Mouse (Mus musculus) MEL (cell line): ENCODE data around the gene Dclre1b. TPM values are rescaled to one million over a fixed set of nuclear protein-coding genes. Genes with fewer than 3 reads are reported as not detected.
A peak's percentile ranks its signal among the peaks of the same experiment; 100 is the strongest.

ENCODE experiments used
- DNase-seq: peaks from one replicate; pipeline ENCODE4 v3.0.0; 2011; ENCODE audit warnings: low read depth, low spot score
- H3K27ac ChIP-seq: 2 replicates; pipeline ENCODE4 v1.5.1; 2012; ENCODE audit warnings: low read depth, mild to moderate bottlenecking, control low read depth, low read length, moderate library complexity; ENCODE audit not compliant: control insufficient read depth
- H3K27me3 ChIP-seq, 2 experiments: fragments of 150-350 bp in 1 of 2; sonication (generic) in 1 of 2; 2 replicates each; pipeline ENCODE4 v1.6.1; 2012; ENCODE audit warnings: low read length in 2 of 2, mild to moderate bottlenecking in 2 of 2, improper control_type of control experiment in 1 of 2, moderate library complexity in 1 of 2; ENCODE audit not compliant: insufficient read depth in 2 of 2, control insufficient read depth in 1 of 2
- H3K36me3 ChIP-seq, 2 experiments: 2 replicates each; pipeline ENCODE4 v1.6.1; 2012 to 2014; ENCODE audit warnings: low read length in 2 of 2, improper control_type of control experiment in 1 of 2, inconsistent platforms in 1 of 2, mild to moderate bottlenecking in 1 of 2; ENCODE audit not compliant: insufficient read depth in 2 of 2, control insufficient read depth in 1 of 2
- H3K4me1 ChIP-seq, 2 experiments: fragments of 150-350 bp in 1 of 2; sonication (generic) in 1 of 2; 2 replicates each; pipeline ENCODE4 v1.6.1; 2012; ENCODE audit warnings: low read length in 2 of 2, improper control_type of control experiment in 1 of 2, mild to moderate bottlenecking in 1 of 2; ENCODE audit not compliant: insufficient read depth in 2 of 2, control insufficient read depth in 1 of 2
- H3K4me3 ChIP-seq, 2 experiments: fragments of 150-350 bp in 1 of 2; sonication (generic) in 1 of 2; 2 replicates each; pipeline ENCODE4 v1.5.1; 2012; ENCODE audit warnings: low read depth in 2 of 2, low read length in 2 of 2, mild to moderate bottlenecking in 2 of 2, moderate library complexity in 2 of 2, control low read depth in 1 of 2, improper control_type of control experiment in 1 of 2; ENCODE audit not compliant: control insufficient read depth in 1 of 2, insufficient read depth in 1 of 2
- H3K79me2 ChIP-seq: 2 replicates; pipeline ENCODE4 v1.6.1; 2012; ENCODE audit warnings: mild to moderate bottlenecking, low read length, moderate library complexity; ENCODE audit not compliant: control insufficient read depth, poor library complexity, insufficient read depth
- H3K9ac ChIP-seq: 2 replicates; pipeline ENCODE4 v1.6.1; 2012; ENCODE audit warnings: low read depth, mild to moderate bottlenecking, control low read depth, low read length, moderate library complexity; ENCODE audit not compliant: control insufficient read depth, poor library complexity, severe bottlenecking
- H3K9me3 ChIP-seq: fragments of 150-350 bp; sonication (generic); replicated peaks from 2 replicates; pipeline ENCODE4 v1.6.1; 2012; ENCODE audit warnings: mild to moderate bottlenecking, low read length, improper control_type of control experiment, moderate library complexity; ENCODE audit not compliant: insufficient read depth
- CHD2 ChIP-seq: IDR thresholded peaks from 2 replicates; pipeline ENCODE4 v1.6.1; 2011; ENCODE audit warnings: low read length, improper control_type of control experiment
- E2F4 ChIP-seq: IDR thresholded peaks from 2 replicates; pipeline ENCODE4 v1.6.1; 2011; ENCODE audit warnings: low read depth, low read length, improper control_type of control experiment, borderline replicate concordance
- ETS1 ChIP-seq: IDR thresholded peaks from 2 replicates; pipeline ENCODE4 v1.6.1; 2012; ENCODE audit warnings: low read depth, mild to moderate bottlenecking, inconsistent platforms, low read length, improper control_type of control experiment, moderate library complexity
- GABPA ChIP-seq: IDR thresholded peaks from 2 replicates; pipeline ENCODE4 v1.6.1; 2012; ENCODE audit warnings: low read depth, mild to moderate bottlenecking, inconsistent platforms, low read length, improper control_type of control experiment, moderate library complexity
- GATA1 ChIP-seq: IDR thresholded peaks from 2 replicates; pipeline ENCODE4 v1.6.1; 2011; ENCODE audit warnings: low read depth, low read length, improper control_type of control experiment
- JUND ChIP-seq: IDR thresholded peaks from 2 replicates; pipeline ENCODE4 v1.6.1; 2011; ENCODE audit warnings: low read depth, mild to moderate bottlenecking, improper control_type of control experiment, low read length
- KAT2A ChIP-seq: conservative IDR thresholded peaks from 2 replicates; pipeline ENCODE4 v1.6.1; 2012; ENCODE audit warnings: low read depth, low read length, improper control_type of control experiment, inconsistent platforms
- MAFK ChIP-seq: IDR thresholded peaks from 2 replicates; pipeline ENCODE4 v1.6.1; 2011; ENCODE audit warnings: low read depth, mild to moderate bottlenecking, low read length, improper control_type of control experiment, borderline replicate concordance
- MAX ChIP-seq: IDR thresholded peaks from 2 replicates; pipeline ENCODE4 v1.6.1; 2011; ENCODE audit warnings: low read length, improper control_type of control experiment
- MAZ ChIP-seq: IDR thresholded peaks from 2 replicates; pipeline ENCODE4 v1.6.1; 2012; ENCODE audit warnings: low read depth, mild to moderate bottlenecking, inconsistent platforms, low read length, improper control_type of control experiment
- MXI1 ChIP-seq: IDR thresholded peaks from 2 replicates; pipeline ENCODE4 v1.6.1; 2011; ENCODE audit warnings: mild to moderate bottlenecking, low read depth, low read length, improper control_type of control experiment
- MYB ChIP-seq: IDR thresholded peaks from 2 replicates; pipeline ENCODE4 v1.6.1; 2011; ENCODE audit warnings: mild to moderate bottlenecking, low read depth, low read length, improper control_type of control experiment
- MYC ChIP-seq: IDR thresholded peaks from 2 replicates; pipeline ENCODE4 v1.6.1; 2011; ENCODE audit warnings: low read depth, mild to moderate bottlenecking, low read length, improper control_type of control experiment, moderate library complexity
- NRF1 ChIP-seq: IDR thresholded peaks from 2 replicates; pipeline ENCODE4 v1.6.1; 2014; ENCODE audit warnings: low read depth, mild to moderate bottlenecking, inconsistent platforms, low read length, improper control_type of control experiment, moderate library complexity; ENCODE audit not compliant: poor library complexity, insufficient read depth, severe bottlenecking
- POLR2A ChIP-seq, 2 experiments: IDR thresholded peaks; 2 replicates each; pipeline ENCODE4 v1.6.1; 2011 to 2012; ENCODE audit warnings: low read length in 2 of 2, mild to moderate bottlenecking in 2 of 2, control low read depth in 1 of 2, improper control_type of control experiment in 1 of 2, low read depth in 1 of 2, moderate library complexity in 1 of 2; ENCODE audit not compliant: control insufficient read depth in 1 of 2, insufficient read depth in 1 of 2, poor library complexity in 1 of 2
- POLR2AphosphoS2 ChIP-seq: IDR thresholded peaks from 2 replicates; pipeline ENCODE4 v1.6.1; 2011; ENCODE audit warnings: low read length, improper control_type of control experiment
- POLR2AphosphoS5 ChIP-seq: IDR thresholded peaks from 2 replicates; pipeline ENCODE4 v1.6.1; 2012; ENCODE audit warnings: low read depth, borderline replicate concordance, mild to moderate bottlenecking, inconsistent platforms, low read length, moderate library complexity, mixed read lengths
- RAD21 ChIP-seq: IDR thresholded peaks from 2 replicates; pipeline ENCODE4 v1.6.1; 2011; ENCODE audit warnings: mild to moderate bottlenecking, low read depth, low read length, improper control_type of control experiment
- RCOR1 ChIP-seq: IDR thresholded peaks from 2 replicates; pipeline ENCODE4 v1.6.1; 2012; ENCODE audit warnings: low read depth, mild to moderate bottlenecking, inconsistent platforms, low read length, improper control_type of control experiment
- SIN3A ChIP-seq: IDR thresholded peaks from 2 replicates; pipeline ENCODE4 v1.6.1; 2012; ENCODE audit warnings: low read length, improper control_type of control experiment, inconsistent platforms
- SMC3 ChIP-seq: IDR thresholded peaks from 2 replicates; pipeline ENCODE4 v1.6.1; 2011; ENCODE audit warnings: low read depth, low read length, improper control_type of control experiment
- TAL1 ChIP-seq: IDR thresholded peaks from 2 replicates; pipeline ENCODE4 v1.6.1; 2012; ENCODE audit warnings: mild to moderate bottlenecking, inconsistent platforms, low read length, moderate library complexity, mixed read lengths
- TCF12 ChIP-seq: IDR thresholded peaks from 2 replicates; pipeline ENCODE4 v1.6.1; 2014; ENCODE audit warnings: low read depth, mild to moderate bottlenecking, inconsistent platforms, low read length, improper control_type of control experiment, moderate library complexity
- UBTF ChIP-seq: IDR thresholded peaks from 2 replicates; pipeline ENCODE4 v1.6.1; 2012; ENCODE audit warnings: low read depth, mild to moderate bottlenecking, inconsistent platforms, low read length, improper control_type of control experiment, moderate library complexity, borderline replicate concordance; ENCODE audit not compliant: insufficient read depth
- USF1 ChIP-seq: IDR thresholded peaks from 2 replicates; pipeline ENCODE4 v1.6.1; 2014; ENCODE audit warnings: low read depth, mild to moderate bottlenecking, inconsistent platforms, low read length, improper control_type of control experiment, moderate library complexity
- ZC3H11A ChIP-seq: IDR thresholded peaks from 2 replicates; pipeline ENCODE4 v1.6.1; 2012; ENCODE audit warnings: low read depth, mild to moderate bottlenecking, inconsistent platforms, low read length, improper control_type of control experiment
- ZKSCAN1 ChIP-seq: IDR thresholded peaks from 2 replicates; pipeline ENCODE4 v1.6.1; 2012; ENCODE audit warnings: low read depth, mild to moderate bottlenecking, inconsistent platforms, low read length, improper control_type of control experiment, moderate library complexity
- ZNF384 ChIP-seq: IDR thresholded peaks from 2 replicates; pipeline ENCODE4 v1.6.1; 2012; ENCODE audit warnings: low read depth, mild to moderate bottlenecking, inconsistent platforms, low read length, improper control_type of control experiment
- polyA plus RNA-seq, 2 experiments: library from polyadenylated mRNA; stranded (reverse) in 1 of 2; unstranded in 1 of 2; fragments of >175 nt in 1 of 2; fragments of >200 nt in 1 of 2; gene quantifications; 2 replicates each; pipeline versions ENCODE4 v1.2.1 to v1.2.4; 2012; ENCODE audit warnings: low replicate concordance in 2 of 2, low read depth in 1 of 2; ENCODE audit not compliant: insufficient read length in 2 of 2, insufficient read depth in 1 of 2, missing spikeins in 1 of 2
- total RNA-seq: library from RNA; depleted of rRNA; stranded (reverse); fragments of 300-350 nt; gene quantifications from 2 replicates; pipeline ENCODE4 v1.2.3, GENCODE M21; 2012

Dclre1b gene
- total and polyA plus RNA-seq, 3 experiments: 11.2 to 25.3 TPM; not detected in 1

- H3K9me3 ChIP-seq: no peaks in the 10 kb centered on the region
- H3K79me2 ChIP-seq: peaks cover 21% of the 10 kb centered on the region
- peaks cover 0 to 40% of the 10 kb centered on the region in 2 experiments for H3K36me3 ChIP-seq
- DNase-seq: no peak
- no peak for TF ChIP-seq USF1
- no peak for TF ChIP-seq ZC3H11A
- no peak for TF ChIP-seq MAZ
- no peak for TF ChIP-seq ETS1
- TF ChIP-seq MYB: no peak
- TF ChIP-seq E2F4: no peak
- TF ChIP-seq MYC: no peak
- TF ChIP-seq JUND: no peak
- TF ChIP-seq CHD2: no peak
- no peak for TF ChIP-seq GATA1
- TF ChIP-seq ZNF384: no peak
- TF ChIP-seq MAX: no peak
- TF ChIP-seq KAT2A: no peak
- no peak for TF ChIP-seq MAFK
- no peak for TF ChIP-seq ZKSCAN1
- no peak for TF ChIP-seq TAL1
- TF ChIP-seq RCOR1: no peak
- no peak overlapping the region for H3K27ac ChIP-seq
- H3K4me3 ChIP-seq: no peak overlapping the region
- no peaks in the 10 kb centered on the region for H3K27me3 ChIP-seq
- peaks cover 23 to 36% of the 10 kb centered on the region in 2 experiments for H3K4me1 ChIP-seq
- no peak overlapping the region for H3K9ac ChIP-seq
Measured at GRCm38 (mm10) chr3:103805671-103806070, 3.6 kb downstream of the Dclre1b start.

GRCm38 (mm10) chr3:103802861-103803260 lies 6.4 kb downstream of the Dclre1b start:
- no peak overlapping the region for H3K4me3 ChIP-seq
- H3K4me1 ChIP-seq: peaks cover 28 to 44% of the 10 kb centered on the region in 2 experiments
- H3K79me2 ChIP-seq: peaks cover 4% of the 10 kb centered on the region
- no peaks in the 10 kb centered on the region for H3K27me3 ChIP-seq
- no peaks in the 10 kb centered on the region for H3K9me3 ChIP-seq
- peaks cover 0 to 47% of the 10 kb centered on the region in 2 experiments for H3K36me3 ChIP-seq
- no peak overlapping the region for H3K9ac ChIP-seq
- peak; percentile 12 for DNase-seq
- H3K27ac ChIP-seq: peak overlapping the region; percentile 74
- TF ChIP-seq GATA1: no peak
- TF ChIP-seq MAZ: no peak
- no peak for TF ChIP-seq NRF1
- no peak for TF ChIP-seq POLR2A (IDR thresholded peaks at IDR 0.05; ENCODE audit: control insufficient read depth in 1 of 2, insufficient read depth in 1 of 2, low read depth in 1 of 2, low read length in 2 of 2, poor library complexity in 1 of 2)
- no peak for TF ChIP-seq SMC3
- no peak for TF ChIP-seq MXI1
- TF ChIP-seq TCF12: no peak
- TF ChIP-seq POLR2AphosphoS5: no peak
- TF ChIP-seq SIN3A: no peak
- no peak for TF ChIP-seq RAD21
- TF ChIP-seq UBTF: no peak
- no peak for TF ChIP-seq ZC3H11A
- TF ChIP-seq GABPA: no peak
- TF ChIP-seq POLR2AphosphoS2: no peak
